In the genomic region with DNA sequence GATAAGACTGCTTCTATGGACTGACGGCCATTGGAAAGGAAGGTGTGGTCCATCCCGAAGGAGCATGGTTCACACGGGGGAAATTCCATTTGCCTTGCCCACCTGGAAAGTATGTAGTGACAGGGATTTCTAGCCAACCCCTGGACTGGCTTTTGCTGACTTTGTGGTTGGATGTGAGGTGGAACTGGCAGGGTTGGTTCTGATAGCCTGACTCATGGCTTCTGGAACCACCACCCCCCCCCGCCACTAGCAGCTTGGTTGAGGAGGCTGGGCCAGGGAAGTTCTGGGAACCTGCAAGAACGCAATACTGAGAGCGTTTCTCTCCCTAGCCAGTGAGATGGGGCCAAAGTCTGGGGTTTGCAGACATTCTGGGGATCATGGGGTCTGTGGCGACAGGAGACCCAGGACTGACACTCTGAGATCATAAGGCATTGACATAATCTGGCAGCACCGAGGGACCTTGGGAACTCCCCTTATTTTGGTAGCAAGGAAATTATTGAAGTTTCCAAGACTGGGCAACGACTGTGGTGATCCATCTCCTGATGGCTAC, we compare ENCODE assay signal across 21 mouse cellular contexts. TPM values are rescaled to one million over a fixed set of nuclear protein-coding genes. Genes with fewer than 3 reads are reported as not detected.
"Had no signal": no experiment of that assay in that cellular context is flagged by ENCODE, and none has a peak within 500 bp of the region (broad histone marks: within the 10 kb centered on the region; RNA-seq: fewer than 3 reads in every experiment).

No protein-coding gene starts in this region.

- H3K27me3 ChIP-seq: midbrain, embryonic 15.5 days; neural tube, embryonic 13.5 days had no signal

- H3K36me3 ChIP-seq: midbrain, embryonic 12.5 days; midbrain, embryonic 15.5 days; neural tube, embryonic 13.5 days had no signal

- H3K4me2 ChIP-seq: lung, embryonic 14.5 days; midbrain, embryonic 12.5 days; midbrain, embryonic 15.5 days; neural tube, embryonic 13.5 days had no signal

- ATAC-seq: liver, postnatal 0 days; lung, postnatal 0 days; midbrain, embryonic 15.5 days had no signal

- DNase-seq: kidney, adult 9 months; kidney, postnatal 25 days; layer of hippocampus, postnatal 36 days; liver, postnatal 0 days; lung, embryonic 14.5 days; retina, postnatal 1 day; right cerebral cortex, postnatal 25 days; thymus, adult 2 months; thymus, postnatal 14 days; thymus, postnatal 4 days had no signal

- H3K9ac ChIP-seq: liver, embryonic 14.5 days; liver, postnatal 0 days; lung, embryonic 14.5 days; midbrain, embryonic 12.5 days; midbrain, embryonic 15.5 days; neural tube, embryonic 13.5 days had no signal

- H3K9me3 ChIP-seq: midbrain, embryonic 12.5 days; midbrain, embryonic 15.5 days; neural tube, embryonic 13.5 days had no signal

- H3K4me3 ChIP-seq: layer of hippocampus, adult 2 months; left cerebral cortex, adult 2 months; midbrain, embryonic 12.5 days; midbrain, embryonic 15.5 days; neural tube, embryonic 13.5 days had no signal

- H3K27ac ChIP-seq: layer of hippocampus, adult 2 months; left cerebral cortex, adult 2 months; liver, embryonic 14.5 days; macrophage; midbrain, embryonic 12.5 days; midbrain, embryonic 15.5 days; neural tube, embryonic 13.5 days had no signal

- H3K4me1 ChIP-seq: midbrain, embryonic 12.5 days; midbrain, embryonic 15.5 days; neural tube, embryonic 13.5 days had no signal

RNA-seq across cellular contexts. Expression of a gene that starts 27.7 kb away (rescaled TPM):
- total RNA-seq: megakaryocyte, adult 5-6 weeks; neutrophil, adult 5-6 weeks had no signal
- polyA plus RNA-seq: macrophage had no signal

RNA-seq across cellular contexts. Expression of a gene that starts 45.5 kb away (rescaled TPM):
- total RNA-seq: megakaryocyte, adult 5-6 weeks had no signal

RNA-seq across cellular contexts. Expression of a gene that starts 55.1 kb away (rescaled TPM):
- total RNA-seq: layer of hippocampus, adult 2 months; layer of hippocampus, postnatal 36 days; megakaryocyte, adult 5-6 weeks; neutrophil, adult 5-6 weeks had no signal
- polyA plus RNA-seq: macrophage; spleen, adult 2 months had no signal
